Mouse (Mus musculus) kidney, adult 2 months (tissue): ENCODE results near the gene Gm5901. TPM values are rescaled to one million over a fixed set of nuclear protein-coding genes. Genes with fewer than 3 reads are reported as not detected.

Source experiments
- DNase-seq: peaks from one replicate; pipeline ENCODE4 v3.0.0; 2021
- H3K27ac ChIP-seq: fragments of 200-500 bp; 2 replicates; pipeline ENCODE4 v1.5.1; 2012; ENCODE audit warnings: low read depth, low read length, control low read depth, inconsistent platforms; ENCODE audit not compliant: insufficient read depth
- H3K27me3 ChIP-seq: fragments of 200-500 bp; replicated peaks from 2 replicates; pipeline ENCODE4 v1.6.1; 2012; ENCODE audit warnings: mild to moderate bottlenecking, moderate library complexity, low read length, inconsistent platforms; ENCODE audit not compliant: control insufficient read depth, insufficient read depth
- H3K36me3 ChIP-seq: fragments of 200-500 bp; 2 replicates; pipeline ENCODE4 v1.6.1; 2012; ENCODE audit warnings: mild to moderate bottlenecking, moderate library complexity, low read length, inconsistent platforms; ENCODE audit not compliant: control insufficient read depth, insufficient read depth
- H3K4me1 ChIP-seq: fragments of 200-500 bp; 2 replicates; pipeline ENCODE4 v1.6.1; 2011; ENCODE audit warnings: low read length; ENCODE audit not compliant: control insufficient read depth, insufficient read depth
- H3K4me3 ChIP-seq: fragments of 200-500 bp; 2 replicates; pipeline ENCODE4 v1.5.1; 2011; ENCODE audit warnings: mild to moderate bottlenecking, low read depth, low read length, control low read depth; ENCODE audit not compliant: insufficient read depth
- CTCF ChIP-seq: fragments of 200-500 bp; conservative IDR thresholded peaks from 2 replicates; pipeline ENCODE4 v1.5.1; 2011; ENCODE audit warnings: low read depth, mild to moderate bottlenecking, control low read depth, low read length, moderate library complexity, mixed read lengths; ENCODE audit not compliant: insufficient read depth, insufficient read length
- POLR2A ChIP-seq: fragments of 200-500 bp; IDR thresholded peaks from one replicate; pipeline ENCODE4 v1.6.1; 2011; ENCODE audit warnings: low read depth, low read length, control low read depth
- whole genome bisulfite sequencing: fragments of 180-500 bp; shearing (Covaris S2); methylation state at CpG from one replicate; pipeline ENCODE4 v1.1.7; 2018; 5-methylcytosine and 5-hydroxymethylcytosine counted together
- polyA plus RNA-seq: library from polyadenylated mRNA; depleted of rRNA; stranded (reverse); fragments of >200 nt; gene quantifications from 2 replicates; pipeline ENCODE4 v1.2.3, GENCODE M21; 2012

Gene Gm5901
- polyA plus RNA-seq, 1 experiment, result not detected

- no peak for DNase-seq
- H3K4me3 ChIP-seq, result no peak overlapping the region
Measured at GRCm38 (mm10) chr7:105367268-105367667, 7.6 kb upstream of the Gm5901 start.

GRCm38 (mm10) chr7:105367930-105368329 lies 6.9 kb upstream of the Gm5901 start, which contains the start of gene Olfr692:
Olfr692 (plus strand) TSS chr7:105368230.
- Histone ChIP-seq H3K4me3 (no peak within 1 kb of the TSS), H3K4me1 (no peaks in the 10 kb centered on the region), H3K36me3 (no peaks in the 10 kb centered on the region), H3K27me3 (no peaks in the 10 kb centered on the region), H3K27ac (no peak within 1 kb of the TSS)
- WGBS, result 100% methylated on average over 1 of the region's 1 CpGs
- no peak for DNase-seq
- TF ChIP-seq POLR2A, result no peak
- no peak for TF ChIP-seq CTCF

More at GRCm38 (mm10) chr7:105367268-105367667, 7.6 kb upstream of the Gm5901 start:
- Histone ChIP-seq H3K27me3 (no peaks in the 10 kb centered on the region), H3K27ac (no peak overlapping the region), H3K36me3 (no peaks in the 10 kb centered on the region), H3K4me1 (no peaks in the 10 kb centered on the region)
- 87% methylated on average over 5 of the region's 5 CpGs for WGBS
- TF ChIP-seq POLR2A (no peak), CTCF (no peak)

GRCm38 (mm10) chr7:105368521-105368920 lies 6.3 kb upstream of the Gm5901 start:
- Histone ChIP-seq H3K27me3 (no peaks in the 10 kb centered on the region), H3K27ac (no peak overlapping the region), H3K36me3 (no peaks in the 10 kb centered on the region), H3K4me1 (no peaks in the 10 kb centered on the region), H3K4me3 (no peak overlapping the region)
- TF ChIP-seq CTCF, result no peak
- TF ChIP-seq POLR2A, result no peak
- WGBS, result 92% methylated on average over 4 of the region's 4 CpGs
- no peak for DNase-seq

GRCm38 (mm10) chr7:105372912-105373311 lies 1.9 kb upstream of the Gm5901 start:
- Histone ChIP-seq H3K4me1 (no peaks in the 10 kb centered on the region), H3K36me3 (peaks cover under 1% of the 10 kb centered on the region; the same call in 1 of the 2 replicates)

GRCm38 (mm10) chr7:105373509-105373908 lies 1.3 kb upstream of the Gm5901 start:
- 86% methylated on average over 4 of the region's 4 CpGs for WGBS
- peaks cover 6% of the 10 kb centered on the region for H3K36me3 ChIP-seq

More at GRCm38 (mm10) chr7:105372912-105373311, 1.9 kb upstream of the Gm5901 start:
- H3K4me3 ChIP-seq, result no peak overlapping the region
- H3K27ac ChIP-seq, result no peak overlapping the region
- DNase-seq, result no peak
- WGBS, result 83% methylated on average over 1 of the region's 1 CpGs
- TF ChIP-seq CTCF (no peak), POLR2A (no peak)
- no peaks in the 10 kb centered on the region for H3K27me3 ChIP-seq

GRCm38 (mm10) chr7:105373976-105374375 lies 862 bp upstream of the Gm5901 start:
- Histone ChIP-seq H3K27ac (no peak overlapping the region), H3K36me3 (peaks cover 10% of the 10 kb centered on the region), H3K4me3 (no peak overlapping the region), H3K4me1 (no peaks in the 10 kb centered on the region), H3K27me3 (no peaks in the 10 kb centered on the region)
- no peak for DNase-seq
- TF ChIP-seq POLR2A, result no peak
- no peak for TF ChIP-seq CTCF
- 94% methylated on average over 3 of the region's 3 CpGs for WGBS

More at GRCm38 (mm10) chr7:105373509-105373908, 1.3 kb upstream of the Gm5901 start:
- TF ChIP-seq CTCF (no peak), POLR2A (no peak)
- no peak overlapping the region for H3K27ac ChIP-seq
- DNase-seq, result no peak
- no peaks in the 10 kb centered on the region for H3K27me3 ChIP-seq
- H3K4me3 ChIP-seq, result no peak overlapping the region
- no peaks in the 10 kb centered on the region for H3K4me1 ChIP-seq

GRCm38 (mm10) chr7:105380329-105380728 lies 5.5 kb downstream of the Gm5901 start:
- no peak overlapping the region for H3K4me3 ChIP-seq
- no peak for DNase-seq
- H3K4me1 ChIP-seq, result no peaks in the 10 kb centered on the region
- no peaks in the 10 kb centered on the region for H3K27me3 ChIP-seq
- TF ChIP-seq POLR2A, result no peak
- no peak for TF ChIP-seq CTCF
- no peak overlapping the region for H3K27ac ChIP-seq
- WGBS, result 95% methylated on average over 3 of the region's 3 CpGs
- peaks cover 29% of the 10 kb centered on the region for H3K36me3 ChIP-seq

GRCm38 (mm10) chr7:105387696-105388095 lies 12.9 kb downstream of the Gm5901 start:
- DNase-seq, result no peak
- Histone ChIP-seq H3K4me1 (no peaks in the 10 kb centered on the region), H3K27ac (no peak overlapping the region), H3K4me3 (no peak overlapping the region), H3K27me3 (no peaks in the 10 kb centered on the region), H3K36me3 (peaks cover 11% of the 10 kb centered on the region)
- WGBS, result 96% methylated on average over 2 of the region's 2 CpGs
- no peak for TF ChIP-seq CTCF
- TF ChIP-seq POLR2A, result no peak
